Mouse (Mus musculus) embryonic fibroblast, embryonic 13.5 days (primary cell): ENCODE data around the gene Eomes.

Experiments
- CTCF ChIP-seq: IDR thresholded peaks from 2 replicates; pipeline ENCODE4 v1.5.1; 2011; ENCODE audit warnings: mild to moderate bottlenecking, control low read depth, low read length, moderate library complexity, borderline replicate concordance; ENCODE audit not compliant: insufficient read depth
- POLR2A ChIP-seq: IDR thresholded peaks from 2 replicates; pipeline ENCODE4 v1.6.1; 2011; ENCODE audit warnings: low read depth, mild to moderate bottlenecking, control low read depth, low read length, moderate library complexity

DNA sequence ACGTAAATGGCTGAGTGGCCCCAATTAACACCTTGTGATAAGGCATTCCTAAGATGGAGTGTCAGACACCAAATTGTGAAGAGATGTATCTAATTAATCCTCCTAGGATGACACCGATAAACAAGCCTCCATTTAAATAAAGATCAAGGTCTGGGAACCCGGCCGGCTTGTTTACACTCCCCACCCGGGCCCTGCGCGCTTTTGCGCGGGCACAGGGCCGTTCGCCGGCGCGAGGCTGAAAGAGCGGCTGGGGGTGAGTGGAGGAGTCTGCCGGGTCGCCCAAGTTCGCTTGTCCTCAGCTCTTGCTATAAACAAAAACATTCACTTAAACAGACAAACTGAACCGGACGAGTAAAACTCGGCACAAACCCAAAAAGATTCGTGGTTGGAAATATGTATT lies 9.6 kb downstream of the Eomes start:
- TF ChIP-seq CTCF, result no peak
- no peak for TF ChIP-seq POLR2A
